Mouse (Mus musculus) midbrain, embryonic 14.5 days (tissue): Measurements from ENCODE around the gene Gpr152. TPM values are rescaled to one million over a fixed set of nuclear protein-coding genes. Genes with fewer than 3 reads are reported as not detected.

ENCODE experiments used
- ATAC-seq: fragments of 200-750 bp; cut with Nextera tagmentation; 2 replicates; pipeline ENCODE4 v1.8.0; 2017; ENCODE audit warnings: moderate number of reproducible peaks, moderate library complexity; ENCODE audit not compliant: low FRiP score, low TSS enrichment
- DNase-seq: peaks from one replicate; pipeline ENCODE4 v3.0.0-alpha.2; 2015
- H3K27ac ChIP-seq: fragments of 300-500 bp; sonication (generic); replicated peaks from 2 replicates; pipeline ENCODE4 v1.5.1; 2014; ENCODE audit warnings: mild to moderate bottlenecking, low read depth, low read length, moderate library complexity
- H3K27me3 ChIP-seq: fragments of 300-500 bp; sonication (generic); 2 replicates; pipeline ENCODE4 v1.6.1; 2014; ENCODE audit warnings: low read length, control low read depth, mixed read lengths; ENCODE audit not compliant: control insufficient read depth, insufficient read depth
- H3K36me3 ChIP-seq: fragments of 300-500 bp; sonication (generic); 2 replicates; pipeline ENCODE4 v1.6.1; 2014; ENCODE audit warnings: low read length, control low read depth; ENCODE audit not compliant: control insufficient read depth, insufficient read depth
- H3K4me1 ChIP-seq: fragments of 300-500 bp; sonication (generic); 2 replicates; pipeline ENCODE4 v1.6.1; 2014; ENCODE audit warnings: mild to moderate bottlenecking, antibody characterized with exemption, low read length, control low read depth; ENCODE audit not compliant: control insufficient read depth, insufficient read depth
- H3K4me2 ChIP-seq: fragments of 300-500 bp; sonication (generic); 2 replicates; pipeline ENCODE4 v1.6.1; 2014; ENCODE audit warnings: mild to moderate bottlenecking, low read length, moderate library complexity
- H3K4me3 ChIP-seq: fragments of 300-500 bp; sonication (generic); replicated peaks from 2 replicates; pipeline ENCODE4 v1.5.1; 2014; ENCODE audit warnings: low read depth, low read length
- H3K9ac ChIP-seq: fragments of 300-500 bp; sonication (generic); replicated peaks from 2 replicates; pipeline ENCODE4 v1.6.1; 2014; ENCODE audit warnings: mild to moderate bottlenecking, low read length, moderate library complexity
- H3K9me3 ChIP-seq: fragments of 300-500 bp; sonication (generic); 2 replicates; pipeline ENCODE4 v1.6.1; 2016; ENCODE audit warnings: low read length, control low read depth, mixed read lengths; ENCODE audit not compliant: control insufficient read depth
- WGBS: fragments of 180-500 bp; shearing (Covaris S2); extraction: QIAGEN DNeasy Blood & Tissue Kit; methylation state at CpG from one replicate; pipeline ENCODE4 v1.1.7; 2014; 5-methylcytosine and 5-hydroxymethylcytosine counted together
- polyA plus RNA-seq: library from polyadenylated mRNA; unstranded; fragments of >200 nt; fragmentation: Nextera tagmentation; extraction: Ambion mirVana; gene quantifications from 2 replicates; pipeline ENCODE4 v1.2.1, GENCODE M21; 2014

Gene Gpr152
- polyA plus RNA-seq, 1 experiment from 2014 or later: not detected

DNA sequence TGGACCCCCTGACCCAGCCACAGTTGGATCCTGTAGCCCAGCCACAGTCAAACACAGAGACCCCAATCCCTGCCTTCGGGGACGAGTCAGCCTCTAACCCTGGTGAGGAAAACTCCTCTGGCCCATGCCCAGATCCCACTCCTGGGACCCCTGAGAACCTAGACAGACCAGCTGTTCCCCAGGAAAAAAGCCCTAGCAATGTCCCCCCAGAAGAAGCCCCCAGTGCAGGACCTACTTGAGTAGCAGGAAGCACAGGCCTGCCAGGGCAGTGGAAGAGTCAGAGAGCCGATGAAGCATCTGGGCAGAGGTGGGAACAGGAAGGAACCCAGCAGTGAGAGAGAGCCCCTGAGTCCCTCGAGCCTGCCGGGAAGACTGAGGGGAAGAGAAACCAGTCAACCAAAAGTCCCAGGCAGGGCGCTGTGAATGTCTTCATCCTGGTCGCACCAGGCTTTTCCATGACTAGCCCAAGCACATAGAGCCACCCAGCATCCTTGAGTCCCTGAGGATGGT, 4.2 kb downstream of the Gpr152 start, which contains the start of gene Cabp4:
Gene Cabp4, minus strand, starts transcription at position 275 of the 510 bp plus-strand sequence.
- WGBS: 88% methylated on average over 7 of the region's 7 CpGs

DNA sequence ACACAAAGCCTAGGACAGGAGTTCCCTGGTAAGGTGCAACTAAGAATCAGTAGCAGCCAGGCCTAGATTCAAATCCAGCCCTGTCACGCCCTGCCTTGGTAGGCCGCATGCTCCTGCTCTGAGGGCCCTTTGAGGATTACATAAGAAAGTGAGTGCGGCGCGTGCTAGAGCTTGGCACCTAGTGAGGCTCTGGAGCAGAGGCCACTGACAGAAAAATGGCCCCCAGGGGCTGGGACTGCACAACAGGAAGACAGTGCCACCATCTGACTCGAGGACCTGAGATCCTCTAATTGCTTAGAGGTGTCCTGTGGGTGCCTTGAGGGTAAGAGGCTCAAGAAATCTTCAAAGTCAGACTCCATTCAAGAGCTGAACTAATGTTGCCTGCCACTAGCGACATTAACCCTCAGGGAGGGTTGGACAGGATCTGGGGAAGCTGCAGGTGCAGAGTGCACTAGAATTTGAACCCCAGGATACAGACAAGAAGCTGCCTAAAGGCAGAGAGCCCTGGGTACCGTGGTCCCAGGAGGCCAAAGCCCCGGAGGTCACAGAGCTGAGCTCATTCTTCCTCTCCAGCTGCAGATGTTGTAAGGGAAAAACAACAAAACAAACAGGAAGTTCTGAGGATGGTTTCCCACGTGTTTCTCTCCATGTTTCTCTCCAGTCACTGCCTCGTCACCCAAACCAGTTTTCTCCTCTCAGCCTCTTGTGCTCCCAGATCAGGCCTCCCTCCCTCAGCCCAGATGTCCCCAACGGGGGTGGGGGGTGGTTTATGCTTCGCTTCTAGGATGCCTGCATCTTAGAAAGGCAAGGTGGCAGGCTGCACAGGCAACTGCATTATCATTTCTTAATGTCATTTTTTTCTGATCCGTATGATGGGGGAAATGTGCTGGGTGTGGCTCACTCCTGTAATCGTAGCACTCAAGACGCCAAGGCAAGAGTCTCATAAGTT, 5.2 kb downstream of the Gpr152 start:
- no peak for ATAC-seq
- DNase-seq: no peak
- H3K27ac ChIP-seq: no peak overlapping the region
- H3K9me3 ChIP-seq: 0 out of 2 replicates have a peak, but pooled peaks cover 4% of the 10 kb centered on the region
- no peak overlapping the region for H3K4me3 ChIP-seq
- peaks cover 15% of the 10 kb centered on the region; the same call in 1 of the 2 replicates for H3K4me1 ChIP-seq
- no peak overlapping the region for H3K4me2 ChIP-seq
- no peaks in the 10 kb centered on the region for H3K27me3 ChIP-seq
- WGBS: 86% methylated on average over 16 of the region's 16 CpGs
- H3K9ac ChIP-seq: no peak overlapping the region
- H3K36me3 ChIP-seq: no peaks in the 10 kb centered on the region; the same call in 1 of the 2 replicates

More for the DNA sequence above, 4.2 kb downstream of the Gpr152 start, which contains the start of gene Cabp4:
- Histone ChIP-seq H3K36me3 (no peaks in the 10 kb centered on the region), H3K9ac (no peak within 1 kb of the TSS), H3K27me3 (no peaks in the 10 kb centered on the region), H3K9me3 (0 out of 2 replicates have a peak, but pooled peaks cover 4% of the 10 kb centered on the region), H3K27ac (no peak within 1 kb of the TSS), H3K4me2 (no peak within 1 kb of the TSS), H3K4me3 (no peak within 1 kb of the TSS), H3K4me1 (peaks cover 12% of the 10 kb centered on the region; the same call in 1 of the 2 replicates)
- no peak for ATAC-seq
- DNase-seq: no peak

DNA sequence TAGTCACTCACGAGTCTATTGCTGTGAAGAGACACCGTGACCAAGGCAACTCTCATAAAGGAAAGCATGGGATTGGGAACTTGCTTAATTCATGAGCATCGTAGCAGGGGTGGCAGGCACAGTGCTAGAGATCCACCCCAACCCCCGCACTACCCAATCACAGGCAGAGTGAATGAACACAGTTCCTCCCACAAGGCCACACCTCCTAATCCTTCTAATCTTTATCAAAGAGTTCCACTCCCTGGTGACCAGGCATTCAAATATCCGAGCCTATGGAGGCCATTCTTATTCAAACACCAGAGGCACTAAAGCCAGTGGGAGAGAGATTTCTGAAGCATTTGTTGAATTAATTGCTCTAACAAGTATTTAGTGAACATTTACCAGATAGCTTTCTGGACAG, 6.3 kb downstream of the Gpr152 start:
- DNase-seq: no peak
- H3K27me3 ChIP-seq: no peaks in the 10 kb centered on the region
- 75% methylated on average over 5 of the region's 5 CpGs for WGBS
- H3K9me3 ChIP-seq: 0 out of 2 replicates have a peak, but pooled peaks cover 4% of the 10 kb centered on the region
- H3K36me3 ChIP-seq: peaks cover 11% of the 10 kb centered on the region
- H3K4me2 ChIP-seq: no peak overlapping the region
- no peak for ATAC-seq
- H3K4me1 ChIP-seq: peaks cover 15% of the 10 kb centered on the region; the same call in 1 of the 2 replicates
- no peak overlapping the region for H3K9ac ChIP-seq
- H3K27ac ChIP-seq: no peak overlapping the region
- H3K4me3 ChIP-seq: no peak overlapping the region

GRCm38 (mm10) chr19:4146366-4147021, 6.9 kb downstream of the Gpr152 start:
- Histone ChIP-seq H3K27ac (no peak overlapping the region), H3K4me2 (no peak overlapping the region), H3K9me3 (0 out of 2 replicates have a peak, but pooled peaks cover 4% of the 10 kb centered on the region), H3K4me3 (no peak overlapping the region), H3K27me3 (no peaks in the 10 kb centered on the region), H3K4me1 (peaks cover 15% of the 10 kb centered on the region; the same call in 1 of the 2 replicates), H3K9ac (no peak overlapping the region), H3K36me3 (peaks cover 15% of the 10 kb centered on the region)
- WGBS: 61% methylated on average over 12 of the region's 12 CpGs
- DNase-seq (no peak), ATAC-seq (no peak)

- DNase-seq: no peak
- no peaks in the 10 kb centered on the region for H3K27me3 ChIP-seq
- no peak for ATAC-seq
- 0 out of 2 replicates have a peak, but pooled peaks cover 4% of the 10 kb centered on the region for H3K9me3 ChIP-seq
- H3K4me1 ChIP-seq: peaks cover 15% of the 10 kb centered on the region; the same call in 1 of the 2 replicates
- H3K36me3 ChIP-seq: peaks cover 19% of the 10 kb centered on the region
- no peak overlapping the region for H3K4me3 ChIP-seq
- H3K4me2 ChIP-seq: no peak overlapping the region
- WGBS: 43% methylated on average over 3 of the region's 3 CpGs
- no peak overlapping the region for H3K27ac ChIP-seq
- no peak overlapping the region for H3K9ac ChIP-seq
Measured at GRCm38 (mm10) chr19:4147022-4147405, 7.4 kb downstream of the Gpr152 start.

DNA sequence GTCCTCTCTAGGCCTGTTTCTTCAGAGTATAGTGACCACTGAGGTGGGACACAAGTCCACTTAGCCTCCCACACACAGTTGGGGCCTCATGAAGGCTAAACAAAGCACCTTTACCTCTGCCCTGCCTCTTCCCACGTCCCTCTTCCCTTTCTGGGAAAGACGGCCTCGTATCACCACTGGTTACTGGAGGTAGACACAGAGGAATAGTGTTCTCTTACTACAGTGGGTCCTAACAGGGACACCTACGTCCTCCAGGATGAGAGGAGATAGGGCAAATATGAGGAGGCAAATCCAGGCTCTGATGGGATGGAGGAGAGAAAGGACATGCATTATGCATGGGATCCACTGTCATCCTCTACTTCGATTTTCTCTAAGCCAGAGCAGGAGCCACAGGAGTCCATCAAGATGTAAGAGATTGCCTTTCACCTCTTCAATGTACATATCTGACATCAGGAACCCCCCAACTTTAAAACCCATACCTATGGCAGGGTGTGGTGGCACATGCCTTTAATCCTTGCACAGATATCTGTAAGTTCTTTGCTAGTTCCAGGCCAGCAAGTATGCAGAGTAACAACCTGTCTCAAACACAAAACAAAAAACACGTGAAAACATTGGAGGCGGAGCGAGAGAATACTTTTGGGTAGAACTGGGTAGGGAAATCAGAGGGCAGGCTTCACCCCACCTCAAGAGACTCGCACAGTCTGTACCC, 8.3 kb downstream of the Gpr152 start:
- 27% methylated on average over 9 of the region's 9 CpGs for WGBS
- Histone ChIP-seq H3K27ac (peak overlapping the region; percentile 64; the same call in 1 of the 2 replicates), H3K4me2 (peak overlapping the region; percentile 86), H3K36me3 (peaks cover 25% of the 10 kb centered on the region), H3K9ac (peak overlapping the region; percentile 81), H3K4me1 (peaks cover 15% of the 10 kb centered on the region; the same call in 1 of the 2 replicates), H3K9me3 (0 out of 2 replicates have a peak, but pooled peaks cover 4% of the 10 kb centered on the region), H3K27me3 (no peaks in the 10 kb centered on the region), H3K4me3 (peak overlapping the region; percentile 80)
- ATAC-seq (peak; percentile 49), DNase-seq (no peak)

GRCm38 (mm10) chr19:4148491-4148806, 8.9 kb downstream of the Gpr152 start, which contains the start of gene Coro1b:
Gene Coro1b, plus strand, starts transcription at chr19:4148619.
- peak within 1 kb of the TSS; percentile 81 for H3K9ac ChIP-seq
- peak within 1 kb of the TSS; percentile 86 for H3K4me2 ChIP-seq
- H3K4me1 ChIP-seq: peaks cover 15% of the 10 kb centered on the region; the same call in 1 of the 2 replicates
- WGBS: under 1% methylated on average over 30 of the region's 33 CpGs
- peaks cover 26% of the 10 kb centered on the region for H3K36me3 ChIP-seq
- peak within 1 kb of the TSS; percentile 80 for H3K4me3 ChIP-seq
- 0 out of 2 replicates have a peak, but pooled peaks cover 4% of the 10 kb centered on the region for H3K9me3 ChIP-seq
- DNase-seq (peak; percentile 95), ATAC-seq (peak; percentile 92)
- no peaks in the 10 kb centered on the region for H3K27me3 ChIP-seq
- H3K27ac ChIP-seq: peak within 1 kb of the TSS; percentile 64

DNA sequence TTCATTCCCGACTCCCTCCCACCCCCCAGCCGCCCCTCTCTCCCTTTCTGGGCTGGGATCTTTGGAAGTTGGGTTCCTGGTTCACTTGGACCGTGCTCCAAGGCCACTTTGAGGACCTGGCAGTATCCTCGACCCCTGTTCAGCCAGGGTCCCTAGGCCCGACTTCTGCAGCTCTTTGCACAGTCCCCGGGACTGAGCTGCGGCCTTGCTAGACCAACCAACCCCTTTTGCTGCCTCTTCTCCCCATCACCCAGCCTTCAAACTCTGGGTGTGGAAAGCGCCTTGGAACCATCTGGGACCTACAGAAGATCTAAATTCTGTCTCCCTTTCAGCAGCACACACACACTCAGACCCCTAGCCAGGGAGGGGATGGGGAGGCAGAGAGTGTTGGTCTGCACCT, 9.2 kb downstream of the Gpr152 start:
- ATAC-seq (no peak), DNase-seq (no peak)
- Histone ChIP-seq H3K27ac (peak overlapping the region; percentile 64), H3K27me3 (no peaks in the 10 kb centered on the region), H3K9me3 (0 out of 2 replicates have a peak, but pooled peaks cover 4% of the 10 kb centered on the region), H3K9ac (peak overlapping the region; percentile 81), H3K36me3 (peaks cover 30% of the 10 kb centered on the region), H3K4me1 (peaks cover 15% of the 10 kb centered on the region; the same call in 1 of the 2 replicates), H3K4me2 (peak overlapping the region; percentile 86), H3K4me3 (peak overlapping the region; percentile 80)
- 3% methylated on average over 8 of the region's 8 CpGs for WGBS
